Mouse (Mus musculus) G1E (cell line): Measurements from ENCODE around the gene Slc31a1.

Experiments used
- CTCF ChIP-seq: IDR thresholded peaks from 2 replicates; pipeline ENCODE4 v1.5.1; 2012; ENCODE audit warnings: low read depth, low read length, inconsistent platforms, mixed read lengths
- GATA1 ChIP-seq: IDR thresholded peaks from 2 replicates; pipeline ENCODE4 v1.6.1; 2012; ENCODE audit warnings: borderline replicate concordance, low read length, inconsistent platforms, mixed read lengths

- TF ChIP-seq CTCF (no peak), GATA1 (no peak)
These were observed 13.8 kb downstream of the Slc31a1 start for GRCm38 (mm10) chr4:62374342-62374741.
